Mouse (Mus musculus) myocyte (in vitro differentiated cells): Measurements from ENCODE around the gene Prkg2. TPM values are rescaled to one million over a fixed set of nuclear protein-coding genes. Genes with fewer than 3 reads are reported as not detected.

Experiments used
- H3K27me3 ChIP-seq: one replicate; pipeline ENCODE4 v1.6.1; 2011; ENCODE audit not compliant: control insufficient read depth, insufficient read depth, insufficient read length
- H3K36me3 ChIP-seq: one replicate; pipeline ENCODE4 v1.6.1; 2011; ENCODE audit not compliant: control insufficient read depth, insufficient read depth
- H3K4me2 ChIP-seq: one replicate; pipeline ENCODE4 v1.6.1; 2011; ENCODE audit warnings: low read depth, control low read depth
- H3K4me3 ChIP-seq: one replicate; pipeline ENCODE4 v1.5.1; 2011; ENCODE audit warnings: mild to moderate bottlenecking, control low read depth, moderate library complexity
- H3K79me2 ChIP-seq: one replicate; pipeline ENCODE4 v1.6.1; 2011; ENCODE audit not compliant: control insufficient read depth, insufficient read depth
- H3ac ChIP-seq: one replicate; pipeline ENCODE4 v1.6.1; 2011; ENCODE audit not compliant: control insufficient read depth, insufficient read length
- CEBPB ChIP-seq: IDR thresholded peaks from 2 replicates; pipeline ENCODE4 v1.6.1; 2011; ENCODE audit warnings: mild to moderate bottlenecking, moderate library complexity; ENCODE audit not compliant: poor library complexity, insufficient read depth, severe bottlenecking
- E2F4 ChIP-seq: IDR thresholded peaks from one replicate; pipeline ENCODE4 v1.6.1; 2011; ENCODE audit warnings: mild to moderate bottlenecking, control low read depth, moderate library complexity; ENCODE audit not compliant: insufficient read depth
- MAX ChIP-seq: IDR thresholded peaks from one replicate; pipeline ENCODE4 v1.6.1; 2011; ENCODE audit warnings: low read depth, mild to moderate bottlenecking, control low read depth
- MYOD1 ChIP-seq, 3 experiments: IDR thresholded peaks; one replicate each; pipeline ENCODE4 v1.6.1; 2011; ENCODE audit warnings: control low read depth in 2 of 3, low read depth in 2 of 3, mild to moderate bottlenecking in 2 of 3, moderate library complexity in 1 of 3; ENCODE audit not compliant: insufficient read length in 2 of 3, control insufficient read depth in 1 of 3
- MYOG ChIP-seq, 3 experiments: IDR thresholded peaks; one replicate each; pipeline ENCODE4 v1.6.1; 2011; ENCODE audit warnings: control low read depth in 2 of 3, low read depth in 2 of 3, mild to moderate bottlenecking in 2 of 3; ENCODE audit not compliant: insufficient read length in 2 of 3, control insufficient read depth in 1 of 3, insufficient read depth in 1 of 3
- POLR2A ChIP-seq: IDR thresholded peaks from one replicate; pipeline ENCODE4 v1.6.1; 2011; ENCODE audit warnings: low read depth, mild to moderate bottlenecking, control low read depth, moderate library complexity; ENCODE audit not compliant: insufficient read length
- POLR2AphosphoS2 ChIP-seq: IDR thresholded peaks from one replicate; pipeline ENCODE4 v1.6.1; 2011; ENCODE audit warnings: low read depth, control low read depth; ENCODE audit not compliant: insufficient read length
- REST ChIP-seq: IDR thresholded peaks from one replicate; pipeline ENCODE4 v1.6.1; 2011; ENCODE audit warnings: mild to moderate bottlenecking, control low read depth, moderate library complexity; ENCODE audit not compliant: insufficient read depth, insufficient read length
- SRF ChIP-seq: IDR thresholded peaks from one replicate; pipeline ENCODE4 v1.6.1; 2011; ENCODE audit warnings: low read depth; ENCODE audit not compliant: control insufficient read depth, insufficient read length
- TCF12 ChIP-seq: IDR thresholded peaks from one replicate; pipeline ENCODE4 v1.6.1; 2011; ENCODE audit warnings: mild to moderate bottlenecking, control low read depth; ENCODE audit not compliant: poor library complexity, insufficient read depth, severe bottlenecking
- TCF3 ChIP-seq: IDR thresholded peaks from one replicate; pipeline ENCODE4 v1.6.1; 2011; ENCODE audit warnings: low read depth, control low read depth; ENCODE audit not compliant: insufficient read length
- USF1 ChIP-seq: IDR thresholded peaks from one replicate; pipeline ENCODE4 v1.6.1; 2011; ENCODE audit warnings: low read depth, mild to moderate bottlenecking, control low read depth, moderate library complexity
- polyA plus RNA-seq: library from polyadenylated mRNA; unstranded; fragments of >200 nt; fragmentation: generic; extraction: Trizol; gene quantifications from one replicate; pipeline ENCODE4 v1.2.1, GENCODE M21; 2012; ENCODE audit warnings: missing spikeins

Prkg2 gene
- polyA plus RNA-seq, 1 experiment: 22.8 TPM

DNA sequence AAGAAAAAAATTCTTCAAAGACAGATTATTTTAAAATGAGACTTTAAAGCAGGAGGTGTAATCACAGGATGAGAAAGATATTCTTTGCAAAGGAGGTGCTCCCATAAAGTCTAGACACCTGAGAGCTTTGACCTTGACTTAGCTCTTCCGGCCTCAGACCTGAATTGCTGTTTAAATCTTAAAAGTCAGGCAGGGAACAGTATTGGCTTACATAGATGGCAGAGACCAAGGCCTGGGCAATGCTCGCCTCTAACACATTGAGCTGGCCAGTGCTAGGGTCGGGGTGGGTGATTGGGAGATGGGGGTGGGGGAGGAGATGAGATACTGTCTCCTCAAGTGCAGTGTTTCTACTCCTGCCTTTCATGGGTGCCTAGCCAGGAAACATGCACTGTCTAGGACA lies 22.0 kb downstream of the Prkg2 start:
- Histone ChIP-seq H3ac (no peak overlapping the region), H3K79me2 (no peaks in the 10 kb centered on the region), H3K36me3 (no peaks in the 10 kb centered on the region), H3K4me2 (no peak overlapping the region), H3K4me3 (no peak overlapping the region), H3K27me3 (no peaks in the 10 kb centered on the region)
- TF ChIP-seq REST (no peak), USF1 (no peak), TCF3 (no peak), MYOG (IDR thresholded peaks at IDR 0.05; ENCODE audit: control insufficient read depth in 1 of 3, insufficient read depth in 1 of 3, insufficient read length in 2 of 3, low read depth in 2 of 3) (no peak), MYOD1 (IDR thresholded peaks at IDR 0.05; ENCODE audit: control insufficient read depth in 1 of 3, insufficient read length in 2 of 3, low read depth in 2 of 3) (no peak), SRF (no peak)

DNA sequence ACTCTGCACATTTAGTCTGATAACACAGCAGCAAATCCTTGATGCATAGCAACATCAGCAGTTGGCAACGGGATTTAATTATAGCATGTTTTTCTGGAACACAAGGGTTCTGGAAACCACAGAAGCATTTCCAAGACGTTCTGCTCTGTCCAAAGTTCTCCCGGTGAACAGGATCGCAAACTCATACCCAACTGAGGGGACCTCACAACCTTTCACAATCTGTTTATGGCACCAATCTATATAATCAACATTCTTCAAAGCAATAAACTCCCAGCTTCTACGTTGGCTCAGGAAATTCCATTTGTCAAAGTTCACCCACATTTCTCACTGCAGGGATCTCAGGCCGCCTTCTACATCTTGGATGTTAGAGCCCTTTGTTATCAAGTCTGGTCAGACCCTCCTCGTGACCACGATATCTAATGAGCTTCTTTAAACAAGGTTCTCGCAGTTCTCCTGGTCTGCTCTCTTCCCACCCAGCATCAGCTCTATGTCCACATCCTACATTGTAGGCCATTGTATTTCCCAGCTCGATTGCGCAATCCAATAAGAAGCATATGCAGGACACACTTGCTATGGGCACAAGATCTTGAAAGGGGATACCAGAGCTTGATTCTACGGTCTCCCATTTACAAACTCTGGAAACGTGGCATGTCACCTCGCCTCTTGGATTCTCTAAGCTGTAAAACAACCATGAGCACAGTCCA lies 26.6 kb downstream of the Prkg2 start:
- no peak for TF ChIP-seq MAX
- TF ChIP-seq CEBPB: peak; percentile 86
- no peak for TF ChIP-seq POLR2A
- Histone ChIP-seq H3ac (no peak overlapping the region), H3K4me2 (no peak overlapping the region), H3K27me3 (no peaks in the 10 kb centered on the region), H3K4me3 (no peak overlapping the region), H3K79me2 (no peaks in the 10 kb centered on the region), H3K36me3 (no peaks in the 10 kb centered on the region)

DNA sequence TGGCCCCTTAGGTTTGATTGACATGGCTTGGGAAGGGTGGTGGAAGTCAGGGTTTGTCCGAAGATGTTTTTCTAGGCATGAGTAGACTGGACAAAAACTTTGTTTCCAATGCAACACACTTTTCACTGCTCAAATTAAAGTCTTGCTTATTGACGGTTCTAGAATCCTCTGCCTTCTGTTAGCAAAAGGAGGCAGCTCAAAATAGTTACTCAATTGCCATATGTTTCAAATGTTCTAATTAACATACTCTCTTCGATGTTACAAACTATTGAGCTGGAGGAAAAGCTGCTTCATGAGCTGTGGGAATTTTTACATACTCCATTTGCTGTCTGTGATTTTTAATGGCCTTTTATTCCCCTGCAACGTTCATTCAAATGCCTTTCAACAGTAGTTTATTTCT lies 39.0 kb downstream of the Prkg2 start:
- Histone ChIP-seq H3K27me3 (no peaks in the 10 kb centered on the region), H3K4me2 (no peak overlapping the region), H3ac (no peak overlapping the region), H3K4me3 (no peak overlapping the region), H3K79me2 (no peaks in the 10 kb centered on the region), H3K36me3 (no peaks in the 10 kb centered on the region)
- TF ChIP-seq MAX (no peak), MYOD1 (IDR thresholded peaks at IDR 0.05; ENCODE audit: control insufficient read depth in 1 of 3, insufficient read length in 2 of 3, low read depth in 2 of 3) (no peak), POLR2A (no peak), REST (no peak), TCF3 (no peak), SRF (no peak), USF1 (no peak), CEBPB (no peak), E2F4 (no peak), POLR2AphosphoS2 (no peak), MYOG (IDR thresholded peaks at IDR 0.05; ENCODE audit: control insufficient read depth in 1 of 3, insufficient read depth in 1 of 3, insufficient read length in 2 of 3, low read depth in 2 of 3) (no peak), TCF12 (no peak)

DNA sequence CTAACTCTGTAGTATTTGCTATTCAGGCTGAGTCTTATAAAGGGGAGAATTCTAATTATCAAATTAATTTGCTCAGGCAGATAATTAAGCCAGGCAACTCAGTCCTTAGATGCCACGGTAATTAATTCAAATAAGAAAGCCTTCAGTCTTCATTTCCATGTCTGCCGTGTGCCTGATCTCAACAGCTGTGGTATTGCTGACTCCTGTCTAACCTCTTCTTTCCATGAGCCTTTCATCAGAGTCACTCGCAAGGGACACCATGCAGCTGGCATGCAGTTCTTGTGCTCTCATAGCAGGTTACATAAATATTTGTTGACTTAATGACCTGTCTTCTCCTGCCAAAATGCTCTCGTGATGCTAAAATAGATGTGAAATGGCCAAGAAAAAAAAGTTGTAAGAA lies 41.4 kb downstream of the Prkg2 start:
- Histone ChIP-seq H3ac (no peak overlapping the region), H3K79me2 (no peaks in the 10 kb centered on the region)

DNA sequence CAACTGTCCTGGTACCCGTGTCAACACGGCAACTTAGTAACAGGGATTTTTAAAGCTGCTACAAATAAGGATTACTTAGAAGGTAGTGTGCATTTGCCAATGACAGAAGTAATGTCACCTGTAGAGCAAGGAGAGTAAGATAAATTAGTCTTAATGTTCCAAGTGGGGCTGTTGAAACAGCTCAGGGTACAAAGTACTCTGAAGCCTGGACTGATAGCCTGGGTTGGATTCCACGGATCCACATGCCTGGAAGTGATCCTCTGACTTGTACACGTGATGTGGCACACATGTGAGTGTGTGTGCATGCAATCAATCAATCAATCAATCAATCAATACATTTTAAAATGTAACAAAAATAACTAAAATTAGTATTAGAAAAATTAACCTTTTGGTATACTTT lies 45.6 kb downstream of the Prkg2 start:
- H3K79me2 ChIP-seq: no peaks in the 10 kb centered on the region
- H3ac ChIP-seq: no peak overlapping the region
- H3K36me3 ChIP-seq: no peaks in the 10 kb centered on the region
- H3K4me2 ChIP-seq: no peak overlapping the region
- H3K4me3 ChIP-seq: no peak overlapping the region
- no peak for TF ChIP-seq TCF3
- no peak for TF ChIP-seq POLR2AphosphoS2
- no peak for TF ChIP-seq CEBPB
- no peak for TF ChIP-seq POLR2A
- no peak for TF ChIP-seq MYOG (IDR thresholded peaks at IDR 0.05; ENCODE audit: control insufficient read depth in 1 of 3, insufficient read depth in 1 of 3, insufficient read length in 2 of 3, low read depth in 2 of 3)
- no peak for TF ChIP-seq E2F4
- H3K27me3 ChIP-seq: no peaks in the 10 kb centered on the region

More for the DNA sequence above, 41.4 kb downstream of the Prkg2 start:
- no peak overlapping the region for H3K4me2 ChIP-seq
- TF ChIP-seq REST (no peak), TCF3 (no peak), MYOG (IDR thresholded peaks at IDR 0.05; ENCODE audit: control insufficient read depth in 1 of 3, insufficient read depth in 1 of 3, insufficient read length in 2 of 3, low read depth in 2 of 3) (no peak), POLR2A (no peak), MYOD1 (IDR thresholded peaks at IDR 0.05; ENCODE audit: control insufficient read depth in 1 of 3, insufficient read length in 2 of 3, low read depth in 2 of 3) (no peak), USF1 (no peak), MAX (no peak), E2F4 (no peak), POLR2AphosphoS2 (no peak), TCF12 (no peak), SRF (no peak), CEBPB (no peak)
- H3K4me3 ChIP-seq: no peak overlapping the region
- no peaks in the 10 kb centered on the region for H3K27me3 ChIP-seq
- H3K36me3 ChIP-seq: no peaks in the 10 kb centered on the region
